Mouse (Mus musculus) splenic B cell, adult 2 months (primary cell): ENCODE results near the gene Btbd35f25.
"Not testable (repeated sequence)": the region's sequence is repeated elsewhere in the genome, so short reads cannot be mapped to it uniquely, and the experiment has no call there.

Experiments used
- DNase-seq: peaks from one replicate; pipeline ENCODE4 v3.0.0-alpha.2; 2011; ENCODE audit warnings: low read depth, low spot score
- H3K27me3 ChIP-seq: 2 replicates; pipeline ENCODE4 v1.6.1; 2012; ENCODE audit warnings: mild to moderate bottlenecking, low read length, moderate library complexity, mixed read lengths; ENCODE audit not compliant: control insufficient read depth, poor library complexity, insufficient read depth, severe bottlenecking
- H3K36me3 ChIP-seq: 2 replicates; pipeline ENCODE4 v1.6.1; 2012; ENCODE audit warnings: mild to moderate bottlenecking, low read length, moderate library complexity, mixed read lengths; ENCODE audit not compliant: control insufficient read depth, poor library complexity, insufficient read depth, severe bottlenecking

The Btbd35f25 gene

DNA sequence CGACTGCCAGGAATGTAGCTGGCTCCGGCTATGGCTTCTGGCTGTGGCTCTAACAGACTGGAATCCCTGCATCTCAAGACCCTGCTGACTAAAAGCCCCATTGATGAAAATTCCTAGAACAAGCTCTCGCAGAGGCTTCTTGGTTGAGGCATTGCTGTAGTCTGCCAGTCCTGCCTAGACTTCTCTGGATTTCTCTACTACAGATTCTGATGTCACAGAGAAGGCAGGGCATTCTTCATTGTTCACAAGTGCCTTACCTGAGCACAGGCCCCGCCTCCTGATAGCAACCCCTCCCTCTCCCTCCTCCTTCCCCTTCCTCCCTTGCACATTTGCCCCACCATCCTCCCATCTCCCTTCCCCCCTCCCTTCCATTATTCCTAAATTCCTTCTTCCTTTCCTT lies at the start of gene Btbd35f25:
Gene Btbd35f25 (minus strand): TSS at position 101 of the 400 bp plus-strand sequence.
- not testable (repeated sequence) for H3K36me3 ChIP-seq, H3K27me3 ChIP-seq, DNase-seq

GRCm38 (mm10) chrX:31766255-31766654 lies 49.3 kb upstream of the Btbd35f25 start:
- no peaks in the 10 kb centered on the region for H3K36me3 ChIP-seq
- H3K27me3 ChIP-seq = no peaks in the 10 kb centered on the region
- DNase-seq = no peak

DNA sequence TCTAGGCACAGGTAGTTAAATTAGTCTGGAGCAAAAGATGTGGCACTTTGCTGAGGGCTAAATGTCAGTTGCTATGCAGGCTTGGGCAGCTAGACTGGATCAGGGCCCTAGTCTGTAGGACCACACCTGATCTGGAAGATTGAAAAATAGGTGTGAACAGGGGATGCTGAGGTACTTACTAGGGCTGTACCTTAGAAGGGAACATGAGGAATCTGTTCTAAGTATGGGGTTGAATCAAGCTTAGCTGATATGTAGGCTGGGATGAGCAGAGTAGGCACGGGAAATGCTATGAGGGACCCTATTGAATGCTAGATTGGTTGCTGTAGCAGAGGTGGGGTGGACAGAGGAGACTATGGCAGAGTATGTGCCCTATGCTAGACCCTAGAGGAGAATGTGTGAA lies 47.0 kb upstream of the Btbd35f25 start:
- Histone ChIP-seq H3K27me3 (no peaks in the 10 kb centered on the region), H3K36me3 (no peaks in the 10 kb centered on the region)
- DNase-seq = no peak

- Histone ChIP-seq H3K27me3 (no peaks in the 10 kb centered on the region), H3K36me3 (no peaks in the 10 kb centered on the region)
- no peak for DNase-seq
These were observed 28.1 kb upstream of the Btbd35f25 start for GRCm38 (mm10) chrX:31745079-31745478.

GRCm38 (mm10) chrX:31736958-31737357 lies 20.0 kb upstream of the Btbd35f25 start:
- Histone ChIP-seq H3K27me3 (no peaks in the 10 kb centered on the region), H3K36me3 (no peaks in the 10 kb centered on the region)
- DNase-seq = no peak
